Mouse (Mus musculus): ENCODE measurements around the gene Lrch4.

DNA sequence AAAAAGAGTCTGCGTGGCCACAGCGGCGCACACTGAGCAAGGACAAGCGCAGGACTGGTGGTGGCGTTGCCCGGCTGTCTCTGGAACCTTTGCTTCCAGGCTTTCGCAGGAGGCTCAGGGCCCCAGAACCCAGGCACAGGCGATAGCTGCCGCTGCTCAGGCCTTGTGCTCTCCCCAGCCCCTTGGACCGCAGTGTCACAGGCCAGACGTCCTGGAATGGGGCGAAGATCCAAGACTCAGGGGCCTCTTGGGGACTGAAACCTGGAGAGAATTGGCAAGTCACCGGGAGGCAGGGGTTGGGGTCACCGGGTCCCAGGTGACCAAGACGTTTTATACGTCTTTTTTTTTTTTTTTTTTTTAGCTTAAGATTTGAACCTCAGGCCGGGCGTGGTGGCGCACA, 15.6 kb downstream of the Lrch4 start:
- TF ChIP-seq CTCF (IDR thresholded peaks at IDR 0.05; ENCODE audit: low read depth, low read length) (no peak), TAL1 (conservative IDR thresholded peaks at IDR 0.05; ENCODE audit: low read depth, low read length) (no peak), GATA1 (IDR thresholded peaks at IDR 0.05; ENCODE audit: borderline replicate concordance, low read length) (no peak), POLR2AphosphoS5 (IDR thresholded peaks at IDR 0.05; ENCODE audit: insufficient replicate concordance, low read depth, low read length) (no peak), GATA2 (IDR thresholded peaks at IDR 0.05; ENCODE audit: borderline replicate concordance, low read depth, low read length) (no peak)
